Mouse (Mus musculus): ENCODE results near the gene Rap1a.

The Rap1a gene

GRCm38 (mm10) chr3:105801191-105802166 is at the start of gene Rap1a:
Rap1a (minus strand) TSS chr3:105801336.
- peak; percentile 43 for DNase-seq (ENCODE audit: low read depth, low spot score)

- DNase-seq (ENCODE audit: low read depth, low spot score), result no peak
These were observed 45.3 kb upstream of the Rap1a start for GRCm38 (mm10) chr3:105846294-105847069.

- DNase-seq (ENCODE audit: low read depth, low spot score), result no peak
These were observed 38.7 kb upstream of the Rap1a start for GRCm38 (mm10) chr3:105839836-105840235.

- no peak for DNase-seq (ENCODE audit: low read depth, low spot score)
These were observed 37.5 kb upstream of the Rap1a start for GRCm38 (mm10) chr3:105838655-105839054.

GRCm38 (mm10) chr3:105836883-105837282 is 35.7 kb upstream of the Rap1a start:
- DNase-seq (ENCODE audit: low read depth, low spot score), result no peak

- DNase-seq (ENCODE audit: low read depth, low spot score), result no peak
These were observed 34.7 kb upstream of the Rap1a start for GRCm38 (mm10) chr3:105835875-105836274.

GRCm38 (mm10) chr3:105831584-105831983 is 30.4 kb upstream of the Rap1a start:
- DNase-seq (ENCODE audit: low read depth, low spot score), result no peak

GRCm38 (mm10) chr3:105825501-105826161 is 24.5 kb upstream of the Rap1a start:
- DNase-seq (ENCODE audit: low read depth, low spot score), result no peak

- no peak for DNase-seq (ENCODE audit: low read depth, low spot score)
These were observed 23.6 kb upstream of the Rap1a start for GRCm38 (mm10) chr3:105824704-105825103.

GRCm38 (mm10) chr3:105824103-105824502 is 23.0 kb upstream of the Rap1a start:
- no peak for DNase-seq (ENCODE audit: low read depth, low spot score)

- no peak for DNase-seq (ENCODE audit: low read depth, low spot score)
These were observed 22.5 kb upstream of the Rap1a start for GRCm38 (mm10) chr3:105823609-105824008.

GRCm38 (mm10) chr3:105821504-105821903 is 20.4 kb upstream of the Rap1a start:
- DNase-seq (ENCODE audit: low read depth, low spot score), result no peak

GRCm38 (mm10) chr3:105820272-105820671 is 19.1 kb upstream of the Rap1a start:
- no peak for DNase-seq (ENCODE audit: low read depth, low spot score)

GRCm38 (mm10) chr3:105818130-105819004 is 17.2 kb upstream of the Rap1a start:
- no peak for DNase-seq (ENCODE audit: low read depth, low spot score)

GRCm38 (mm10) chr3:105816089-105816488 is 15.0 kb upstream of the Rap1a start:
- DNase-seq (ENCODE audit: low read depth, low spot score), result no peak

- no peak for DNase-seq (ENCODE audit: low read depth, low spot score)
These were observed 14.2 kb upstream of the Rap1a start for GRCm38 (mm10) chr3:105815236-105815904.

GRCm38 (mm10) chr3:105811146-105811545 is 10.0 kb upstream of the Rap1a start:
- no peak for DNase-seq (ENCODE audit: low read depth, low spot score)

GRCm38 (mm10) chr3:105808179-105809037 is 7.3 kb upstream of the Rap1a start:
- DNase-seq (ENCODE audit: low read depth, low spot score), result no peak

- DNase-seq (ENCODE audit: low read depth, low spot score), result no peak
These were observed 6.5 kb upstream of the Rap1a start for GRCm38 (mm10) chr3:105807672-105808071.

Measured in forelimb bud, embryonic 11.5 days (tissue).